Mouse (Mus musculus): ENCODE measurements around the gene Mprip.
A peak's percentile ranks its signal among the peaks of the same experiment; 100 is the strongest.
"Not testable (repeated sequence)": the region's sequence is repeated elsewhere in the genome, so short reads cannot be mapped to it uniquely, and the experiment has no call there.

Mprip gene

DNA sequence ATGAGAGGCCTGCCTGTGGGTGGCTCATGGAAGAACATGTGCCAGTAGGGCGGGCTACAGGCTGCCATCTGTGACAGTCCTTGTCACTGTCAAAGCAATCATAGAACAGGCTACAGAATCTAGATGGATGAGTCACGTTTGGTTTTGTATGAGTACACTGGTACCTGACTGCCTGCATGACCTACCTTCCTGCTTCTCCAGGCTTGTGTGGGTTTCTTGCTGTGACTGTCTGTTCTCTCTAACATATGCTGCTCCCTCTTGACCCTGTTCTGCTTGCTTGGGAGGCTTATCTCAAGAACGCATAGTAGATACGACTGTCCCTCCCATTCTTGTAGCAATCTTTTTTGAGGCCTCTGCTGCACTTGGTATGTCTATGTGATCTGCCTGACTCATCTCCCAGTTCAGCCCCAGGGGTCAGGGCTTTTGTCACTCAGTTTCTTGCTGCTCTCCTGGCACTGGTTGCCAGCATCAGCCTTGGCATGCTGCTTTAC lies 56.7 kb downstream of the Mprip start:
- no peak for DNase-seq

DNA sequence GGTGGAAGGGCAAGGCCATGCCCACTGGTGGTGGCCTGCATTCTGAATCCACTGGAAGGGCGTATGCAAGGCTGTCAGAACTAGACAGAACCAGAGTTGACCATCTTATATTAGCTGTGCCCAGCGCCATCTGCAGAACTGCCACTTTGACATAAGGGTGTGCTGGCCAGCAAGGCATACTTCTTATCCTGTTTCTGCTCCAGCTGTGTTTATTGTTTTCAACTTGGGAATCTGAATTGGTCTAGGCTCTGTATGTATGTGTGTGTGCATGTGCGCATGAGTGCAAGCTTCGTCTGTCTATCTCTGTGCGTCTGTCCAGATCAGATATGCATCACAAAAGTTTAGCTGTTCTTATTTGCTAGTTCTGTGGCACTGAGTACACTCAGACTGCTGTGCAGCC lies 58.1 kb downstream of the Mprip start:
- DNase-seq, result no peak

DNA sequence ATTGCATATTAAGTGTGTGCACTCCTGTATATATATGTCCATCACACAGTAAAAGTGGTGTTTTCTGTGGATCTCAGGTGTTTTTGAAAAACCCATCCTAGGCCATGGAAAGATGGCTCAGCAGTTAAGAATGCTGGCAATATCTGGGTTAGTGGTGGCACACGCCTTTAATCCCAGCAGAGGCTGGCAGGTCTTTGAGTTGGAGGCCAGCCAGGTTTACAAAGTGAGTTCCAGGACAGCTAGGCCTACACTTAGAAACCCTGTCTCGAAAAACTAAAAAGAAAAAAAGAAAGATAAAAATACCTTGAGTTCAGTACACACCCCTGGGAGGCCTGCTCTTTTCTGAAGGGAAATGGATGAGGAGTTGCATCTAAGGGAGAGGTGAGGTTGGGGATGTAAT lies 60.3 kb downstream of the Mprip start:
- DNase-seq, result peak; percentile 44

DNA sequence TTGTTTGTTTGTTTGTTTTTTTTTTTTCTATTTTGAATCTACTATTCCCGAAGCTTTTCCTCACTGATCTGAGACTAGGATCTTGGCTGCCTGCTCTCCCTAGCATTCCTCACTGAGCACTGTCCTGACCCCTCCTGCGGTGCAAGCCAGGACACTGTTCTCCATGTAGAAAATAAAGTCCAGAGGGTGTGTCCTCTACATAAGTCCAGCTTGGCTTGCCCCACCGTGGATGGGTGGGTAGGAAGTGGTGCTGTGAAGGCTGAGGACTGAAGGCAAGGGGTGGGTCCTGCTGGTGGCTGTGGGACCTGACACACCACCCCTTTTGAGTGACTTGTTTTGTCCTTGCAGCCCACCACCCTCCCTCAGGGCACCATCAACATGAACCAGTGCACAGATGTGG lies 66.1 kb downstream of the Mprip start:
- peak; percentile 38 for DNase-seq

GRCm38 (mm10) chr11:59731821-59732220 lies 70.7 kb downstream of the Mprip start:
- DNase-seq, result no peak

DNA sequence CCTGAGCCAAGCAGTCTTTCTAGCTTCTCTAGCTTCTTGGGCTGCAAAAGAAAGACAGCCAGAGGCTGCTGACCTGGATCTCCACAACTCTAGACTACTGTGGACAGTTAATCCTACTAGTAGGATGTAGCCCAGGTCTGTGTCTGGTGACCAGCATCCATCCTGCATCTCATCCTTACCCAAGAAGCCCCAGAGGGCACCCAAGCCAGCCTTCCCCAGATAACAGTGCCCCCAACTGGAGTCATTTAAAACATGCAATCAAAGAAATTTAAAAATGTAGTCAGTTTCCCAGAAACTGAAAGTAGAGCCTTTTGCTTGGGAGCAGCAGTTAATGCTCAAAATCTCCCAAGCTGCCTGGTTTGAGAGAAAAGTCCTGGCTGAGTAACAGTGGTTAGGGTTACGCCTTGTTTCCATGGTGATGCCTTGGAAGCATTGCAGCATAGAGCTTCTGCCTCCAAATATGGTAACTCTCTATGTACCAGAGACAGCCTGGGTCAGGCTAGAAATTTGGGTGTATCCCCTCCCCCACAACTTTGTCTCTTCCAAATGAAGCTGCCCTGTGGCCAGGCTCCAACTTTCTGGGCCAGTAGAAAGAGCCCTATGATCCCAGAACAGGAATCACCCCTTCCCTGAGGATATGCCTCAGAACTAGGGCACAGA lies 71.4 kb downstream of the Mprip start:
- DNase-seq, result peak; percentile 79

DNA sequence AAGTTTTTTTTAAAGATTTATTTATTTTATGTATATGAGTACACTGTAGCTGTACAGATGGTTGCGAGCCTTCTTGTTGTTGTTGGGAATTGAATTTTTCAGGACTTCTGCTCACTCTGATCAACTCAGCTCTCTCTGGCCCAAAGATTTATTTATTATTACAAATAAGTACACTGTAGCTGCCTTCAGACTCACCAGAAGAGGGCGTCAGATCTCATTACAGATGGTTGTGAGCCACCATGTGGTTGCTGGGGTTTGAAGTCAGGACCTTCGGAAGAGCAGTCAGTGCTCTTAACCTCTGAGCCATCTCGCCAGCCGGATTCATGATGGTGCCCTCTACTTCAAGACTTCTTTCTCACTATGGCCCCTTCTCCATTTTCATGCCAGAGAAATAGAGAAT lies 72.5 kb downstream of the Mprip start:
- not testable (repeated sequence) for DNase-seq

GRCm38 (mm10) chr11:59734335-59734734 lies 73.2 kb downstream of the Mprip start:
- no peak for DNase-seq

GRCm38 (mm10) chr11:59735938-59736337 lies 74.8 kb downstream of the Mprip start:
- not testable (repeated sequence) for DNase-seq

DNA sequence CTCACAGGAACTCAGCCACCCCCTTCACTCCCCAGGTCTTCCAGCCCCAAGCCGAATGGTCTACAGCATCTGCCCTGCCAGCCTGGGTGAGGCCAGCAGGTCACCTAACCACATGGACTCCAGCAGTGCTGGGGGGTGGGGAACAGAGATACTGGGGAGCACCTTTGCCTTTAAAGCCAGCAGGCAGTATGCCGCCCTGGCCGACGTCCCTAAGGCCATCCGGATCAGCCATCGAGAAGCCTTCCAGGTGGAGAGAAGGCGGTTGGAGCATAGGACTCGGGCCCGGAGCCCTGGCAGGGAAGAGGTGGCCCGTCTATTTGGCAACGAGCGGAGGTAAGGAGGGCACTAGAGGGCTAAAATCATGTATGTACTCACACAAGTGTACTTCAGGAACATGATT lies 76.1 kb downstream of the Mprip start:
- DNase-seq, result no peak

DNA sequence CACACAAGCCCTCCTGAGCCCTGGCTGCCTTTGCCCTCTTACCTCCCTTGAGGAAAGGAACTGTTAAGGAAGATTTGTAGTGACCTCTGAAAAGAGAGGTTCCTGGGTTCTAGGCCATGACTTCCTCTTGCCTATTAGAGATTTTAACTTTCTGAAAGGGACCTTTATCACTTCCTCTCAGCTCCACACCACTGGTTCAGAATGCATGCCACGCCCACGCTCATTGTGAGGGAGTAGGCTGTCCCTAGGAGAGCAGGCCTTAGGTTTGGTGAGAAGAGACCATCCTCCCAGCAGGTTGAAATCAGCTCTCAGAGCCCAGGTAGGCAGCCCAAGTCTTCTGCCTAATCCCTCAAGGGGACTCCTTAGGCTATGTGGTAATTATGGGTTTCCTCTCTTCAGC lies 78.9 kb downstream of the Mprip start:
- DNase-seq, result no peak

GRCm38 (mm10) chr11:59741915-59742314 lies 80.8 kb downstream of the Mprip start:
- DNase-seq, result no peak

DNA sequence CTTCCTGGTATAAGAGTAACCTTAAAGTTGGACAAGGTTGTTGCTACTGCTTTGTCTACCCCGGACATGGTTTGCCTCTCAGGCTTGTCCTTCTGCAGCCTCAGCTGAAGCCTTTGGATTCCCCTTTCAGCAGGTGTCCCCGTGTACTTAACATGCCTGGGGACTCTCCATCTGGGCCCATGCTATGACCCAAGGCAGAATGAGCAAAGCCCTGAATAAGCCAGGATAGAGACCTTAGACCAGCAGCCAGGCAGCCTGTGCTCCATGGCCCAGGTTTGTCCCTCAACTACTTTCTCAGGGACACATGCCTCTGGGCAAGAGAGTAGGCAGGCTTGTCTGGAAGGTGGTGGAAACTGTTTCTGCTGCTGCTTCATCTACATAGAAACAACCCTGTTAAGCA lies 82.2 kb downstream of the Mprip start:
- no peak for DNase-seq

DNA sequence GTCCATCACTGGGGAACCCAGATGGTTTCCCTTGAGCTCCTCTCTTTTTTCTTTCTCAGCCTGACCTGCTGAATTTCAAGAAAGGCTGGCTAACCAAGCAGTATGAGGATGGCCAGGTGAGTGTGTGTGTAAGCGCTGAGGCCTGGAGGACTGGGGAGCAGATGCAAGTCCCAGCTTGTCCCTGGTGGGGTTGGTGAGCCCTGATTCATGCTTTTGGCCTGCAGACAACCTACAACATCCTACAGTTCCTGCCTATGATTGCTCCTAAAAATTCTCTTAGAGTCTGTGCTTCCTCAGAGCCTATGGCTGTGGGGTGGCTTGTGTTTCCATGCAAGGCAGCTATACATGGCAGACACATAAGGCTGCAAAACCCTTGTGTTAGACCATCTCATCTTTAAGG lies 82.6 kb downstream of the Mprip start:
- DNase-seq, result no peak

GRCm38 (mm10) chr11:59744374-59744773 lies 83.3 kb downstream of the Mprip start:
- peak; percentile 18 for DNase-seq

- DNase-seq, result no peak
Measured at GRCm38 (mm10) chr11:59745851-59746250, 84.7 kb downstream of the Mprip start.

DNA sequence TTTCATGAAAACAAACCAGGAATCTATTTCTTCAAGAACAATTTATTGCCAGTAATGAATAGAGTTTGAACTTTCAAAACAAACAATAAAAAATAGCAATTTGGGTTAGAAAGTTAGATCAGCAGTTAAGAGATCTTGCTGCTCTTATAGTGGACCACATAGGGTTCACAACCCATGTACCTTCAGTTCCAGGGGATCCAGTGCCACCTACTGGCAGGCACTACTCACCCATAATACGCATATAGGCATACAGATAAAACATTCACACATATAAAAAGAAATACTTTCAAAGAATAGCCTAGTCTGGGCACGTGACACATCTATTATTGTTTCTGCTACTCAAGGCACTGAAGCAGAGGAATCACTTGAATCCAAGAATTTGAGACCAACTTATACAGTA lies 85.5 kb downstream of the Mprip start:
- DNase-seq, result peak; percentile 73

DNA sequence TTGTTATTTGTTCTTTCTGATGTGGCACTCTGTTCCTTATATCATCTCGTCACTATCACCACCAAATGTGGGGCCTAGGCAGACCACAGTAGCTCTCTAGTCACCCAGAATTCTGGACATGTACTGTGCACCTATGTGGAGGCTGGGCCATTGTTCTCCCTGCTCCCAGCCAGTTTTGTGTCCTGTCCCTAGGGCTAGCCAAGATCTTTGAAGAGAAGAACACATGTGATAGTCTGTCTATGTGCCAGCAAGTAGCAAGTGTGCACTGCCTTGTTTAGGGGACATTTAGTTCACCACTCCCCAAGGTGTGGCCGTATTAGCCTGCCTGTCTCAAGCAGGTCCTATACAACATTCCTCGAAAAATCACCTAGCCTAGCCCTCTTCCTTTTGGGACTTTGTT lies 87.9 kb downstream of the Mprip start:
- no peak for DNase-seq

GRCm38 (mm10) chr11:59754504-59754903 lies 93.4 kb downstream of the Mprip start:
- no peak for DNase-seq

DNA sequence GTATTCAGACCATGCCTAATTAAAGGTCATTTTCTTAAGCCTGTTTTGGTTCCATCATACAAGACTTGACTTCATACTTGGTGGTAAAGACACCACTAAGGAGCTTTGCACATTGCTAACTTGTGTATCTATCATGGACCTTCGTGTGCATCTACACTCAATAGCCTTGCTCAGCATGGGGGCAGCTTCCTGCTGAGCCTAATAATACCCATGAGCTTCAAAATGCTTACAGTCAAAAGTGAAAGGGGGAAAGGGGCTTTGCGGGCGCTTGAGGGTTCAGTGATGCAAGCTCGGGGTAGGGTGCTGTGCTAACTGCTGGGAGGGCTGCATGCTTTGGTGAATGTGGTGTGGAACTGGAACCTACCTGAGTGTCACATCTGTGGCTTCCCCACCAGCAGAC lies 95.2 kb downstream of the Mprip start:
- DNase-seq, result no peak

GRCm38 (mm10) chr11:59758191-59758985 lies 97.3 kb downstream of the Mprip start:
- DNase-seq, result peak; percentile 32

DNA sequence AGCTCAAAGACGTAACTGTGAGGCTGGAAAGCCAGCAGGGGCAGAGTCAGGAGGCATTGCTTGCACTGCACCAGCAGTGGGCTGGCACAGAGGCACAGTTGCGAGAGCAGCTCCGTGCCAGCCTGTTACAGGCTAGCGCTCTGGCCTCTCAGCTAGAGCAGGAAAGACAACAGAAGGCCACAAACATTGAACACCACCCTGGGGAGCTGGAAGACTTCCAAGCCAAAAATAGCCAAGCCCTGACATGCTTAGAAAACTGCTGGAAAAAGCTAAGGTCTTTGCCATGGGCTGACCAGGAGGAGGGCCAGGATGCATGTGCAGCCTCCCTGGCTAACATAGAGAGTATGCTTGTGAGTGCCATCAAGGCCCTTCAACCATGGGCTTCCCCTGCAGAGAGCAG lies 98.1 kb downstream of the Mprip start:
- DNase-seq, result peak; percentile 41

DNA sequence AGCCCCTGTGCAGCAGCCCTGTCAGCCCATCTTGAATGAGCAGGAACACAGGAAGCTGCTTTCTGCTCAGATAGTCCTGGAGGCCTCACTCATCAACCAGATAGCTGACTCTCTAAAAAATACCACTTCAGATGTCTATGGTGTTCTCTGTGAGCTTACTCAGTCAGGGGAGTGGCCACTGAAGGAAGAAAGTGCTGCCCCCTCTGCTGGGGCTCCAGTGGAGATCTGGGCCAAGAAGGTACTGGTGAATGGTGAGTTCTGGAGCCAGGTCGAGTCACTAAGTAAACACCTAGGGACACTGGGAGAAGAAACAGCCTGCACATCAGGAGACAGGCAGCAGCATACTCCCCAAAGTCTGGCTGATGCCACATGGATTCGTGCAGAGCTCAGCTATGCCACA lies 98.5 kb downstream of the Mprip start:
- DNase-seq, result no peak

GRCm38 (mm10) chr11:59760796-59761195 lies 99.7 kb downstream of the Mprip start:
- no peak for DNase-seq
